Mouse (Mus musculus) frontal cortex, postnatal 36 days (tissue): ENCODE measurements around the gene Stxbp1.

ENCODE experiments used
- DNase-seq, 2 experiments: peaks; one replicate each; pipeline ENCODE4 v3.0.0; 2022; ENCODE audit warnings: low spot score in 2 of 2

The Stxbp1 gene

DNA sequence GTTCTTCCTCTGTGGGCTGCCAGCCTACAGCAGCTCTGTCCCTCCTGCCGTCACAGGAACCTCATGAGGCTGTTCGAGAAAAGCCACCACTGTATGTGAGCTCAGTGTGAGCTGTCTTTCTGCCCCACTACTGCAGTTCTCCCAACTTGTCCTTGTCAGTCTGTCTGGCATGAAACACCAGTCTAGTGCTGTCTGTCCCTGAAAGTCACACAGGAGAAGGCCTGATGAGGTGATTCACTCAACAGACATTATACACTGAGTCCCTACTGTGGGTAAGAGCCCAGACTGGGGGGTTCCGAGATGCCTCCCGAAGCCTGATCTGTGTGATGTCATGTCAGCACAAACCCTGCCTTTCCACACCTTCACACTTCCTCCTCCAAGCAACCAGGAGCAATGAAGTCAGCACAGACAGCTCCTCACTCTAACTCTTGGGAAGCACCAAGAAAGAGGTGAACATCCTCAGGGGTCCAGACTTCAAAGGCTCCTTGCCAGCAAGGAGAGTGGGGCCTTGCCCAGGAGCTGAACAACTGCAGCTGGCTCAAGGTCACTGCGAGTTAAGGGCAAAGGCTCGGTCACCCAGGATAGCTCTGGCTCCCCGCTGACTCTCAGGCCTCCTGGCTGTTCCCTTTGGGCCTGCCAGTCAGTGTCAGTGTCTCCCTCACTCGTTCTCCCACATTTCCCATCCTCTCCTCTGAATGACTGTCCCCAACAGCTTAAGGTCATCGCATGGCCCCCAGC lies 8.7 kb downstream of the Stxbp1 start:
- DNase-seq: no peak

DNA sequence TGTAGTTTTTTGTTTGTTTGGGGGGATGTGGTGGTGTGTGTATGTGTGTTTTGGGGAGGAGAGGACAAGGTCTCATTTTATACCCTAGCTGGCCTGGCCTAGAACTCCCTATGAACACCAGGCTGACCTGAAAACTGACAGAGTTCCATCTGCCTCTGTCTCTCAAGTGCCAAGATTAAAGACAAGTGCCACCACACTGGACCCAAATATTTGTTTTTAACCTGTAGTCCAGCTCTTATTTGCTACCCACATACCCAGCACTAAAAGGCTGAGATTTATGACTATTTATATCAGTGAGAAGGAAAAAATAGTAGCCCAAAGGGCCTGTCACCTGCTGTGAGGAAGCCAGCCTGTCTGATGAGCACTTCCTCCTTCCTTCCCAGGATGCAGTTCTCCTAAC lies 11.5 kb downstream of the Stxbp1 start:
- DNase-seq: no peak

DNA sequence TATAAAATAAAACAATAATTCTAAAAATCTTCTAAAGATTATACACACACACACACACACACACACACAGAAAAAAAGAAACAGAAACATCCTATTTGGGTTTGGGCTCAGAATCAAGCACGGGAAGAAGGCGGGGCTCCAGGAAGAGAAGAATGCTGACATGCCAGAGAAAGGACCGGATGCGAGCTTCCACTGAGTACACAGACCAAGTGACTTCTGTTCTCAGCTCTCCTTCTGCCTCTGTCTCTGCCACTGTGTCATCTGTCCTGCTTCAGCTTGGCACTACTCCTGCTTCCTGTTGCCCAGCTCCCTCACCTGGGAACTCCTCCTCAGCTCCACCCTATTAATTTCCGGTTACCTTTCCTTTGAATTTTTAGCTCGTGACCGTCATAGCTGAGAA lies 12.5 kb downstream of the Stxbp1 start:
- DNase-seq: no peak

DNA sequence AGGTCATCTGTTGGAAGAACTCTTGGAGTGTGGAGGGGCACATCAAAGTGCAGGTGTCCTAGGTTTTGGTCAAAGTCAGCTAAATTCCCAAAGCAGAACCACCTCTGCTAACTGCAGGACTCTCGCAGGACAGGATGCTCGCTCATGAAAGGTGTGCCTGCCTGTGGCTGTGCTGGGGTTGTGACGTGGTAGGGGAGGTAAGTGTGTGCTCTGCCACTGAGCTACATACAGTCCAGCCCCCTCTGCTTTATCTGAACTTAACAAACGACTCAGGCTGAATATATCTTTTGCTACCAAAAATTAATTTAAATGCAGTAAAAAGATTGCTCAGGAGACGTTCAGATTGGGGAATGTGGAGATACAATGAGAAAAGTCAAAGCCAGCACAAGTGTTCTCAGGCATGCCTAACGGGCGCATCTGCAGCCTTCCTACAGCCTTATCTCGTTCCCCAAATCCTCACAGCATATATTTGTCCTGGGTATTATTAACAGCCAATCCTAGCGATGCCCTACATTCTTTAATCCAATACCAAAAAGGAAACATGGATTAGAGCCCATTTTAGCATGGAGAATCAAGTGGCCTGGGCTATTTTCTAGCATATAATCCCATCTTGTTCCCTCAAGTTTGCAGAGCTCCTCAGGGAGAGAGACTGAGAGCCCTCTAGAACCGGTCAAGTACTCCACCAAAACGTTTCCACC lies 17.9 kb downstream of the Stxbp1 start:
- no peak for DNase-seq

GRCm38 (mm10) chr2:32825796-32826195 lies 21.2 kb downstream of the Stxbp1 start:
- DNase-seq: no peak

DNA sequence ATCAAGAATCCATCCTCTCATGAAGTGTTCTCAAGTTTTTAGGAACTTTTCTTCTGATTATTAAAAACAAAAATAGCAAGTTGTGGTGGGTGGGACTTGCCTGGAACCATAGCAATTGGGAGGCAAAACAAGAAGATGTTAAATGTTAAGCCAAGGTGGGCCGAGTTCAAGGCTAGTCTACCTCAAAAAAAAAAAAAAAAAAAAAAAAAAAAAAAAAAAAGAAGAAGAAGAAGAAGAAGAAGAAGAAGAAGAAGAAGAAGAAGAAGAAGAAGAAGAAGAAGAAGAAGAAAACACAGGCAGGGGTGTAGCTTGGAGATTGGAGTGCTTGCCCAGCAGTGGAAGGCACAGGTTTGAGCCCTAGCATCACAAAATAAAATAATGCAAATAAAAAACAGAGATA lies 22.3 kb downstream of the Stxbp1 start:
- no peak for DNase-seq

- no peak for DNase-seq
Measured at GRCm38 (mm10) chr2:32824181-32824580, 22.9 kb downstream of the Stxbp1 start.

- no peak for DNase-seq
Measured at GRCm38 (mm10) chr2:32823579-32824154, 23.4 kb downstream of the Stxbp1 start.

DNA sequence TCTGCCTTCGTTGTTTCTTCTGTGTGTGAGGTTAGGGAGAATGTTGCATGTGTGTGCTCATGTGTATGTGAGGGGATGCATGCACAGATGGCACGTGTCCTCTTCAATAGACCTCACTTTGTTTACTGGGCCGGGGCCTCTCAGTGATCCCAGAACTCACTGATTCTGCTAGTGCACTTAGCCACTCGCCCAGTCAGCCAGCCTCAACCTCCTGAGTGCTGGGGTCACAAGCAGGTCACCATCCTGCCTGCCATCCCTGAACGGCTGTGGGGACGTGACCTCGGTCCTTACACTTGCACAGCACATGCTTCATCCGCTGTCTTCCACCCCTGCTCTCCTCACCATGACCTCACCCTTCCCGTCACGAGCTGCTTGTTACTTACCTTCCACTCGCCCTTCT lies 23.9 kb downstream of the Stxbp1 start:
- no peak for DNase-seq

GRCm38 (mm10) chr2:32822643-32823042 lies 24.4 kb downstream of the Stxbp1 start:
- no peak for DNase-seq

DNA sequence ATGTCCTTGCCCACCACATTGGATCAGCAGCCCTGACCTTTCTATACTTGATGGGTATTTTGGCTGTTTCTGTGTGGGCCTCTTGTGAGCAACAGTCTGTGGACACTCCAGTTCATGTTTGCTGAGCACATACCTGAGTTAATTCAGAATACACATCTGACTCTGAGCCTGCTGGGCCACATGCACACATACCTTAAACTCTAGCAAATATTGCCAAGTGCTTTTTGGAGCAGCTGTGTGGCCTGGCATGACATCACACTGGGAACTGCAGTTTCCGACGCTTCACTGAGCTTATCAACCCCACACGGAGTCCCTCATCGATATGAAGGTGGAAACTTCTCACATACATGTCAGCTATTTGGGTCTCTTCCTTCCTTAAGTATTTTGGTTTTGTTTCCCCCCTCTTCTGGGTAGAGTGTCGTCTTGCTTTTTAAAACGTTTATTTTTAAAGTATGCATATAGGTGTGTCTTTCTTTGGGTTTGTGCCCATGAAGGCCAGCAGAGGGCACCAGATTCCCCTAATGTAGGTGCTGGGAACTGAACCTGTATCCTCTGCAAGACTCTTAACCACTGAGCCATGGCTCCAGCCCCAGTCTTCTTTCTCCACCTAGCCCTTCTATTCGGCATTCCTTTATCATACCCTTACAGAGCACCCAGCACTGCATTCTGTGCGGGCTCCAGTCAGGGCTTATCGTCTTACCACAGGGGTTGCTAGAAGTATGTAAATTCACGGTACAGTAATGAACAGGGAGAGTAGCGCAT lies 25.8 kb downstream of the Stxbp1 start:
- no peak for DNase-seq

DNA sequence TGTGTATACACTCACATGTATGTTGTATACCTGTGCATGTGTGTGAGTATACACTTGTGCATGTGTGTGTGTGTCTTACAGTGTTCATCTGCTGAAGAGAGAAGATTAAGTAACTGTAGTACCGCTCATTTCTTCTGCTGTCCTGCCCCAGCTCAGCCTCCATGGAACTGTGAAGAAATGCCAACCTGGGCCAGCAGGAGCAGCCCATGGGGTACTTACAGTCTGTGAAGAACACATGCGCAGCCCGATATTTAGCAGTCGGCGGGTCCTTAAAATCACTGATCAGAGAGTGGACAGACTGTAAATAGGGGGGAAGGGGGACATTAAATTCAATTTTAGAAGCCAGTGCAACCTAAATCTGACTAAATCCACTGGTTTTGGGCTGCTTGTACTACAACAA lies 28.8 kb downstream of the Stxbp1 start:
- DNase-seq: no peak

DNA sequence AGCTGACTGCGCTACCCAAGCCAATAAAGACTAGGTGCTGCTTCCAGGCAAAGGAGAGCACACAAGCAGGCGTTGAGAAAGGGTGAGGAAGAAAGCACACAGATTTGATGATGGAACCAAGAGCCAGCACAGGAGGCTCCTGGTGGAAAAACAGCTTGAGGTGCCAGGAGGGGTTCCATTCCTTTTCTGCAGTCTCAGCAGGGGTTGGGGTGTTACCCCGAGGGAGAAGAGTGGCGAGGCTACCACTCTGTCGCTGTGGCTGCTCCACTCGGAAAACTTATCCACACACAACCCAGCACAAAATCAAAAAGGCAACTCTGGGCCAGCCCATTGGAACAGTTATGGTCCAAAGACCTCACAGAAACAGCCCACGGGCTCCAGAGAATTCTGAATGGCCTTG lies 29.5 kb downstream of the Stxbp1 start:
- peak in 1 of 2 experiments; percentile 31 for DNase-seq

DNA sequence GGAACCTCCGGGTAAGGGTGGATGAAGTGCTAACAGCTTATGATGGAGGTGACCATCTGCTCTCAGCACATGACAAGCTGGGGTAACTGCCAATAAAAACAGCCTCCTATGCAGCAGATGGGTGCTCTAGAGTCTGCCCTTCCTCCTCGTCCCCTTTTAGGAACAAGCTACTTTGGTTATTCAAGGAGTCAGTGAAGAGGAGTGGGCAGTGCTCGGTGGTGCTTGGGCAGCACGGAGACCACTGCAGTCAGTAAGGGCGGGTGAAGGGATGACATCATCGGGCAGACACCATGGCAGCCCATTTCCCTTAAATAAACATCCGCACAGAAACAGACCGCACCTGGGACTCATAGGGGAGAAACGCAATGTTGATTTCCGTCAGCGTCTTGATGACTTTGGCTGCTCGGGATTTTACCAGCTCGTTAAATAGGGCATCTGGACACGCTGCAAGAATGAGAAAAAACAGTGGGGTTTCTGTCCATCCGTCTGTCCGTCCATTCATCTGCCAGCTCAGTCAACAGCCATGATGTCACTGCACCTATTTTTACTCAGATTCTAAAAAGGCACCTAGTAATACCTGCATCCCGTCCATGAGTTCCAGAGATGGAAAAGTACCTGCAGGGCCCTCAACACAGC lies 30.0 kb downstream of the Stxbp1 start:
- DNase-seq: peak; percentile 68 to 90

DNA sequence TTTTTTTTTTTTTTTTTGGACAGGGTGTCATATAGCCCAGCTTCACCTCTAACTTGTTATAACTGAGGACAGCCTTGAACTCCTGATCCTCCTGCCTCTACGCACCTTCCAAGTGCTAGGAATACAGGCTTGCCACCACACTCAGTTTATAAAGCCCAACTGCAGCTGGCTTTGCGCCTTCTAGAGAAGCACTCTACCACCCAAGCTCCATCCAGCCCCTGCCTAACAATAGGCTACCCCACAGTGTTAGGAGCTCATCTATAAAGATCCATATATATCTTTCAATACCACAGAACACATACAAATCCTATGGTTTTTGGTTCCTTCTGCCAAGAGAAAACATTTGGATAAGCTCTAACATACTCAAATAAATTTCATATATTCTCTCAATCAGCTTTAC lies 30.5 kb downstream of the Stxbp1 start:
- no peak for DNase-seq

DNA sequence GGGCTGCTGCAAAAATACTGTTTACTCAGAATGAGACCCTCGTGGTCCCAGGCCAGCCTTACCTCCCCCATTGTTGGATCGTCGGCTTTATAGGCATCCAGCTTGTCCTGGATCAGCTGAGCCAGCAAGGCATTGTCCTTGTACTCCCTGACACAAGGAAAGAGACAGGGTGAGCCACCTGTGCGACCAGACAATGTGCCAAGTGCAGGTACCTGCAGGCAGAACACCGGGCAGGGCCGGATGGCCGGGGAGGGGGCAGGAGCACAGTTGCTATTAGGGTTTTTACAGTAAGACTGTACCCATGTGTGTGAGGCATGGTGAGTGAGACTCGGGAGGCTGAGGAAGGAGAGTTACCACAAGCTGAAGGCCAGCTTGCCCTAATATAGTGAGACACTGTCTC lies 35.1 kb downstream of the Stxbp1 start:
- DNase-seq: no peak

DNA sequence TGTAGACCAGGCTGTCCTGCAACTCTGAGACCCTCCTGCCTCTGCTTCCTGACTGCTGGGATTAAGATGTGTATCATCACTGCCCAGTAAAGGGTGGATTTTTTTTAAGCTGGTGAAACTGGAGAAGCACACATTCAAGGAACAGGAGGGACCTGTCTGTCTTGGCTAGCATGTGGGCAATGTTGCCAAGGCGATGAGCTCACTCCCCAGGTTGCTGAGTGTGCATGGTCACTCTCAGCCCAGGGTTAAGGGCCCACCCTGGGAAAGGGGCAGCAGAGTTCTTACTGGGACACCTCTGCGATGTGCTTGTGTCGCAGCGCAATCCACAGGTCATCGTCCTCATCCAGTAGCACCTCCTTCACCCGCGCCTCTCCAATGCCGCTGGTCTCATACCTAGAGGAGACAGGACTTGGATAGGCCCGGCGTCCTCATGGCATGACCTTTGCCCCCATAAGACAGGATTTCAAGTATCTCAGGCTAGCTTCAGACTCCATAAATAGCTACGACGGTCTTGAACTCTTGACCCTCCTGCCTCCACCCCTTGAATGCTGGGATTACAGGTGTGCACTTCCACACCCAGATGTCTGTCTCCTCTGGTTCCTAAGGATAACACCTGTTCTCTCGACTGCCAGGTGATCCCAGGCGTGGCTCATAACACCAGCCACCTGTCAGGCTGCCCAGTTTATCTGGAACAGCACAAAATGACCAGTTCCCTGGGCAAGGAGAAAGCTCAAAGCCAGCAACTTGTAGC lies 38.1 kb downstream of the Stxbp1 start:
- no peak for DNase-seq

DNA sequence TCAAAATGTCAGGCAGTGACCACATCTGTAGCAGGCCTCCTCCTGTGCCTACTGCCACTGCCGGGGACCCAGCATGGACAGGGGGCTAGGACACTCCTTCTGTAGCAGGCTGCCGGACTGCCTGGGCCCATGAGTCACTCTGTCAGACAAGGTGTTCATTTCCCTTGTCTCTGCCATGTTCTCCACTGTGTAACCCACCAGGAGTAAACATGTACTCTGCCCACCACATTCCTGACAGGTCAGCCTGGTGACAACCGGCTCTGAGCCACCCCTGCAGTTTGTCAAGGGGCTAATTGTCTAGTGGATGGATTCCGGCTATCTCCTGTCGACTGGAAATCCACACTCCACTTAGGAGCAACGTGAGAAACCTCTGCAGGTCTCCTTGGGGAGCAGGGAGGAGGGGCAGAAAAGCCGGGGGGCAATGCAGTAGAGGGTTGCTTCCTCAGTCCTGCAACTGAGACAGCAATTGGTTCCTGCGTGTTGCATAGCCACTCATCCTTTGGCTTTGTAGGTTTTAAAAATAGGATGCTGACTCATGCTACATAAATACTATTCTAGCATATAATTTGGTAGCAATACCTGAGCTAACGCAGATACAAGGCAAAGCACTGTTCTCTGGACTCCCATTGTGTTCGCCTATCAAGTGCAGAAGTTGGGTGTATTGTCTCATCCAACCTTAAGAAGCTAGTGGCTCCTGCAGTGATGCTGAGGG lies 48.6 kb downstream of the Stxbp1 start:
- DNase-seq: no peak

- no peak for DNase-seq
Measured at GRCm38 (mm10) chr2:32795748-32796418, 51.2 kb downstream of the Stxbp1 start.

DNA sequence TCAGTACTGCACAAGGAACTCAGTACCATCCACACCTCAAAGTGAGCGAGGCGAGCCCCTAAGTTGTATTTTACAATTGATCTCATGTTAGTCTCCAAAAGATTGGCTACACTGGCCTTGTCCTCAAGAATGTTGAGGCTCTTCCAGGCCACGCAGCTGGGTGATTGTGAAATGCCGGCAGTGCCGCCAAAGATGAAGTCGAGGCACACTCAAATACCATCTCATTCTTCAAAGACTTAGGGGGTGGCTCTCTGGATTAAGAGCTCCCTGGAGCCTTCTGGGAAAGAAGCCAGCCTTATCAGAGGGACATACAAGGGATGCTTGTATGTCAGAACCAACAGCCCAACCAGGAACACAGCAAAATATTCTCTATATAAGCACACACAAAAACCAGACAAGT lies 55.7 kb downstream of the Stxbp1 start:
- no peak for DNase-seq
